Mouse (Mus musculus) Muller cell, postnatal 12 days (primary cell): ENCODE measurements around the gene Wasf1.

ENCODE experiments used
- DNase-seq: peaks from one replicate; pipeline ENCODE4 v3.0.0-alpha.2; 2015; ENCODE audit errors: inconsistent ontology term

Gene Wasf1

GRCm38 (mm10) chr10:40889146-40889545, 5.9 kb downstream of the Wasf1 start:
- no peak for DNase-seq

DNA sequence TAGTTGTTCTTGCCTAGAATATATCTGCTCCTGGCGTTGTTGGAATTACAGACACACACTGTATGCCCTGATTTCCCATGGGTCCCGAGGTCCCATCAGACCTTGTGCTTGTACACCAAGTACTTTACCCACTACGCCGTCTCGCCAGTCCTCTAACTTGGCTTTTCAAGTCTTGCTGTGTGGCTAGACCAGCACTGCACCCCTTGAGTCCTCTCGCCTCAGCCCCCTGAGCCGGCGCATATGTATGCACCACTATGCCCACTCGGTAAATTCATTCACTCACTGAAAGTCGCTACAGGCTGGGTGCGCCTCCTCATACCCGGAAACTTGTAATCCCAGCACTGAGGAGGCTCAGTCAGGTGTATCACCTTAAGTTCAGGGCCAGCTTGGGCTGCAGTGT, 12.5 kb downstream of the Wasf1 start:
- DNase-seq: no peak

DNA sequence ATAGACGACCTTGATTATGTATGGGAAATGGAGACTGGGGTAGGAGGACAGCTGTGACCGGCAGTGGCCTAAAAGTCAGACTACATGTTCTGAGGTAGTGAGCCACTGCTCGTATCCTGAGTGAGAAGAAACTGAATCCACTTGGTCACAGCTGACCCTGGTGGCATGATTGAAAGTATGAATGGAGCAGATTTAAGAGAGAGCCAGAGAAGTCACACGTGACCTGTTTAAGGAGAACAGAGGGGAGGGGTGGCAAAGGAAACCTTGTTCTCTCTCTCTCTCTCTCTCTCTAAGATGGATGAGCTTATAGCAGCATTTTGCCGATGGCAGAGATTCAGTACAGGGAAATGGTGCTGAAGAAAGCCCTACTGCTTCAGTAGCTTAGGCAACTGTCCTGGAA, 13.4 kb downstream of the Wasf1 start:
- DNase-seq: no peak

DNA sequence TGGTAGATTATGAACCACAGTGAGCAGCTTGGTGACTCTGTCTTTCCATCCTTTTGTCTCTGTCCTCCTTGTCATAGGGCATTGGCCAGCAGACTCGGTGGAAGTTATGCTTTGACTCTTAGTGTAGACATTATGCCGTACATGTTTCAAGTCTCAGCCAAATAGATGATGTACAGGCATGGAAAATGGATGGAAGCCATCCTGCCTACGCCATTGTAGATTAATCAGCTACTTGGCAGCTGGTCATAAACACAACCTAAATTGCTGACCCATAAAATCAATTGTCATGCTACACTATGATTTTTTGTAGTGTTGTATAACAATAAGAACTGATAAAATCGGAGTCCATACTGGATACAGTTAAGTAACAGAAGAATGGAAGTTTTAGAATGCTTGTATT, 18.5 kb downstream of the Wasf1 start:
- no peak for DNase-seq

GRCm38 (mm10) chr10:40906131-40906530, 22.9 kb downstream of the Wasf1 start:
- no peak for DNase-seq

GRCm38 (mm10) chr10:40906802-40907201, 23.5 kb downstream of the Wasf1 start:
- no peak for DNase-seq

GRCm38 (mm10) chr10:40908580-40908979, 25.3 kb downstream of the Wasf1 start:
- DNase-seq: peak; percentile 35

- DNase-seq: no peak
Measured at GRCm38 (mm10) chr10:40910811-40911210, 27.5 kb downstream of the Wasf1 start.

DNA sequence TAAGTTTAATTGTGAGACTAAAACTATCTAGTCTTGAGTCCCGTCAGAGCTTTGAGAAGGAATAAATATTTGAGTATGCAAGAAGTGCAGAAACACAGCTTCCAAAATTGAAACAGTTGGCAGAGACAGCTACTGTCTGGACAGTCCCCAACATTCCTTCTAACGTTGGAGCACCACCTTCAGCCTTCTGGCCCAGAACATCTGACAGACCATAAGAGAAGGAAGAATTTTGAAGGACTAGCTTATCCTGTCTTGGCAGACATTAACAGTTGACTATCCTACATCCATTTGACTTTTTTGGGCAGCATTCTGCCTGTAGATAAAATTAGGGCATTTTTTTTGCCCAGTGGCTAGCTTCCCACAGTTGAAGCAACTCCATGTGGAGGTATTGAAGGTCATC, 32.0 kb downstream of the Wasf1 start:
- no peak for DNase-seq

DNA sequence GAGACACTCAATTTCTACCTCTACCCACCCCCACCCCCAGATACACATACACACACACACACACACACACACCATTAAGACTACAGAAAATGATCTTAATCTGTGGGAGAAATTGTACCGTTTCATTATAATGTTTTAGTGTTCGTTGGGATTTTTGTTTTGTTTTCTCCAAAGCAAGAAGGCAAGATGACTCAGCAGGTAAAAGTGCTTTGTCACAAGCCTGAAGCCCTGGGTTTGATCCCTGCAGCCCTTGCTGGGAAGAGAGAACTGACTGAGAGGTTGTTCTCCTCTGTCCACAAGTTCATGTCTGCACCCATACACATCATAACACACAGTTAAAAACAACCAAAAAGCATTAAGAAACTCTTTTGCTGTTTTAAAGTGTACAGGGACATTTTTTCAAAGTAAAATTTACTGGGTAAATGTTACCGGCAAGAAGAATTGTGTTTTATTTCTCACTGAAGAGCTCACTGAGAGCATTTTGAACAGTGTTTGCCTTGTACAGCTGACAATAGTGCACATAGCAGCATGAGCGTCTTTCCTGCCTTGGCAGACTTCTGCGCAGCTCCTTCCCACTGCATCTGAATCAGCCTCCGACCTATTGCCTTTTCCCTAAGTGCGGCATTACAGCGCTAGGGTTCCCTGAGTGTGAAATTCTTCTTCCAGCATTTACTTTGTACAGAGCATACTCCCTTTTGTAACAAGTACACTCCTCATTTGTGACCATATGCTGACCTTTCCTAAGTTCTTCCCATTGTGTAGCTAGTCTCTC, 35.6 kb downstream of the Wasf1 start:
- no peak for DNase-seq

GRCm38 (mm10) chr10:40919464-40919863, 36.2 kb downstream of the Wasf1 start:
- DNase-seq: no peak

DNA sequence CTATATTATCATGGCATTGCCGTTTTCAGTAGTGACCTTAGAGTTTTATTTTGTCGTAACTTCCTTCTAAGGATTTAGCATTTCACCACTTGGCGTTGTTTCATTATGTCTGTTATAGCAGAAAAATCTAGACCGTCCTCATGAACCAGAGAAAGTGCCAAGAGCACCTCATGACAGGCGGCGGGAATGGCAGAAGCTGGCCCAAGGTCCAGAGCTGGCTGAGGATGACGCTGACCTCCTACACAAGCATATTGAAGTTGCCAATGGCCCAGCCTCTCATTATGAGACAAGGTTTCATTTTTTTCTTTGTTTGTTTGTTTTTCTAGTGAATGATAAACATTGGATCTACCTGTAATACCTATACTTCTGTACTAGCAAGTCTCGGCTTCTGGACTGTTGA, 49.7 kb downstream of the Wasf1 start:
- DNase-seq: no peak

DNA sequence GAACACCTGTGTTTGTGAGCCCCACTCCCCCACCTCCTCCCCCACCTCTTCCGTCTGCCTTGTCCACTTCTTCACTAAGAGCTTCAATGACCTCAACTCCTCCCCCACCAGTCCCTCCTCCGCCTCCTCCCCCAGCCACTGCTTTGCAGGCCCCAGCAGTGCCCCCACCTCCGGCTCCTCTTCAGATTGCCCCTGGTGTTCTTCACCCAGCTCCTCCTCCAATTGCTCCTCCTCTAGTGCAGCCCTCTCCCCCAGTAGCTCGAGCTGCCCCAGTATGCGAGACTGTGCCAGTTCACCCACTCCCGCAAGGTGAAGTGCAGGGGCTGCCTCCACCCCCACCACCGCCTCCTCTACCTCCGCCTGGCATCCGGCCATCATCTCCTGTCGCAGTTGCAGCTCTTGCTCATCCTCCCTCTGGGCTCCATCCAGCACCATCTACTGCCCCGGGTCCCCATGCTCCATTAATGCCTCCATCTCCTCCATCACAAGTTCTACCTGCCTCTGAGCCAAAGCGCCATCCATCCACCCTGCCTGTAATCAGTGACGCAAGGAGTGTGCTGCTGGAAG, 53.0 kb downstream of the Wasf1 start:
- DNase-seq: no peak

- DNase-seq: peak; percentile 6
Measured at GRCm38 (mm10) chr10:40937569-40937968, 54.3 kb downstream of the Wasf1 start.

GRCm38 (mm10) chr10:40942688-40943087, 59.4 kb downstream of the Wasf1 start:
- DNase-seq: no peak

DNA sequence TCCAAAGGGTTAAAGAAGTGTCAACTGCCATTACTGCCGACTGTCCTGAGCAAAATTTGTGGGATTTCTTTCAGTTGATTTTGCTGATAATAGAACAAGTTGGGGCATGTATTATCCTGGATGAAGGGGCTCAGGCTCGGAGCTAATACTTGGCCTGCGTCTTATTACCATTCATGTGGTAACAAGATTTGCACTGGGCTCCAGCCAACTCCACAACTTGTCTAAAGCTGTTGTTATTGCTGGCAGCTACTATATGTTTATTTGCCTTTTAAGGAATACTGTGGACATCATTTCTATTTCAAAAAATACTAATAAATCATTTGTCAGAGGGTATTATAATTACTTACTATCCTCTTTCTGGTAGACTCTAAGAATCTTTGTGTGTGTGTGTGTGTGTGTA, 66.9 kb downstream of the Wasf1 start:
- no peak for DNase-seq

DNA sequence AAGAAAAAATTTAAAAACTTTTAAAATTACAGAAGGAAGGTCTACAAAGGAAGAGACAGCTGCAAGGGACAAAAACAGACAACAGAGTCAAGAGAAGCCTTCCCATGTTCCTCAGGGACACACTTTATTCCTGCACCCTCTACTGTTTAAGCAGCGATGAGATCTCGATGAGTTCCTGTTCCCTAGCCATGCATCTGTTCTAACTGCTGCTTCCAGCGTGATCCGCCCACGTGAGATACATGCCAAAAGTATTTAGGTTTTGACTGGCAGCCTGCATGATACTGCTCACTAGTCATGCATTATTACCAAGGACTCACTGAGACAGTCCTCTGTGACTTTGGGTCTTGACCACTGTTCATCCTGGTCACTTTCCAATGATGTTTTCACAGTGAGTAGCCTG, 72.9 kb downstream of the Wasf1 start:
- no peak for DNase-seq

- no peak for DNase-seq
Measured at GRCm38 (mm10) chr10:40961365-40961764, 78.1 kb downstream of the Wasf1 start.

DNA sequence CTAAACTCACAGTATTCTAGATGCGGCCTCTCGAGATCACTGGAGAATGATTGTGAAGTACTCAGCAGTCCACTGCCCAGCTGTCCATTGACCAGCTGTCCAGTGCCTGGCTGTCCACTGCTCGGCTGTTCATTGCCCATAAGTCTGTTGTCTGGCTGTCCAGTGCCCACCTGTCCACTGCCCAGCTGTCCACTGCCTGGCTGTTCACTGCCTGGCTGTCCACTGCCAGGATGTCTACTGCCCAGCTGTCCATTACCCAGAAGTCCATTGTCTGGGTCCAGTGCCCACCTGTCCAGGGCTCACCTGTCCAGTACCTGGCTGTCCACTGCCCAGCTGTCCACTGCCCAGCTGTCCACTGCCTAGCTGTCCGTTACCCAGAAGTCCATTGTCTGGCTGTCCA, 78.7 kb downstream of the Wasf1 start:
- DNase-seq: no peak

GRCm38 (mm10) chr10:40964546-40964945, 81.3 kb downstream of the Wasf1 start:
- no peak for DNase-seq

DNA sequence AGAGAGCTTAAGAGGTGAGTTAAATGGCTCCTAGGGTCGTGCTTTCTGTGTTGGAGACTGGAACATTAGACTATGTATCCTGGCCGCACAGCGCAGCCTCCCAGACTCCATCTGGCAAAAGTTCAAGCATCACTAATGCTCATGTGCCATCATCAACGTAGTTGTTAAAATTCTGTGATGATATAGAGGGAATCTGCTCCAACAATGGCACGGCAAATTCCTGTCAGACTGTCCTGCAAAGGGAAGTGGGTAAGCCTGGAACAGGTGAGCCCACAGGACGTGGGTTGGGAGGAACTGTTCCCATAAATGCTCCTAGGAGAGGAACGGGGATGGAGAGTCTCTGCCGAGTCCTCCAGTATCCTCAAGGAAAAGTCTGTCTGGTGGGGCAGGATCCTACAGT, 85.3 kb downstream of the Wasf1 start:
- no peak for DNase-seq

- peak; percentile 60 for DNase-seq
Measured at GRCm38 (mm10) chr10:40969372-40970033, 86.2 kb downstream of the Wasf1 start.

DNA sequence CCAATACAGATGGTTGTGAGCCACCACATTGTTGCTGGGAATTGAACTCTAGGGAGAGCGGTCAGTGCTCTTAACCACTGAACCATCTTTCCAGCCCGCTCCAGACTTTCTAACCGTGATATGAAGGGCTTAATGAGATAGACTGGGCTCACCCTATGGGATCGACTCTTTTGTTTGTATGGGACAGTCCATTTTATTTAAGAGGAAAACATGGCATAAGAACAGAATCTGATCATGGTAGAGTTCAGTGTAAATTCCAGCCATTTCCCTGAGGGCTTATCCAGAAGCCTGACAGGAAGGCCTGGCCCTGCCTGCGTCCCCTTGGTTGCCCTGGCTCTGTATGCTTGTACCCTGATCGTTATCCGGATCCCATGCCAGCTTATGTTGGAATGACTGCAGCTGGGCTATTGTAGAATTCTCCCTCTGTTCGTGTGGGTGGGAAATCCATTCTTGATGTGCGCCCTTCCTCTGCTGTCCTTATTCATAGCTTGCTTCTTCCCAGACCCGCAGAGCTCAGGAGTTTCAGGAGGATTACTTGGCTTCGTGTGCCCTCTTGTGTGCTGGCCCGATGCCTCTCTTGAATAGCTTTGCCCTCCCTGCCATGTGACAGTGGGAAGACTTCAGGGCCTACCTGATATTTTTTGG, 87.4 kb downstream of the Wasf1 start:
- DNase-seq: peak; percentile 49
